In genomic region chr3:100684234-100684975, GRCm38 (mm10) we compare ENCODE assay signal across 8 mouse cellular contexts. TPM values are rescaled to one million over a fixed set of nuclear protein-coding genes. Genes with fewer than 3 reads are reported as not detected.
DNase-seq lines count a peak whose midpoint lies in the region; ATAC-seq and TF ChIP-seq lines count a peak whose summit lies in the region.

No protein-coding gene starts in this region.

- intact Hi-C loops in gastrocnemius, adult 2 months (cut with DNase I) = loop anchor here (10.0 kb wide), 2 partner anchors 120 to 520 kb away; partner anchors contain the start of genes Gdap2 and Wdr3

- peak; percentile 35 for DNase-seq in gastrocnemius, adult 2 months
- no peak for DNase-seq in gastrocnemius, adult 8-10 months (ENCODE audit: low spot score in 2 of 2)
- DNase-seq in G1E (ENCODE audit: low spot score) = no peak
- peak; percentile 28 to 42 for DNase-seq in kidney, postnatal 4 days
- DNase-seq in midbrain, embryonic 14.5 days = peak; percentile 63
- peak; percentile 36 for DNase-seq in thymus, postnatal 25 days

- peak overlapping the region; percentile 73 for H3K4me3 ChIP-seq in gastrocnemius, adult 2 months
- H3K4me3 ChIP-seq in G1E (ENCODE audit: low read depth, low read length) = peak overlapping the region; percentile 92
- peak overlapping the region; percentile 72 for H3K4me3 ChIP-seq in cortical plate, adult 2 months (ENCODE audit: insufficient read depth, low read length)
- H3K4me3 ChIP-seq in heart, embryonic 13.5 days = peak overlapping the region; percentile 94
- peak overlapping the region; percentile 80 for H3K4me3 ChIP-seq in midbrain, embryonic 14.5 days (replicated peaks; ENCODE audit: low read depth, low read length)

- H3K9ac ChIP-seq in heart, embryonic 13.5 days = peak overlapping the region; percentile 98
- peak overlapping the region; percentile 91 for H3K9ac ChIP-seq in midbrain, embryonic 14.5 days (replicated peaks; ENCODE audit: low read length)

- peak overlapping the region; percentile 84 for H3K4me2 ChIP-seq in heart, embryonic 13.5 days
- H3K4me2 ChIP-seq in midbrain, embryonic 14.5 days (ENCODE audit: low read length) = peak overlapping the region; percentile 83

- H3K27me3 ChIP-seq in G1E (ENCODE audit: insufficient read depth, low read length) = no peaks in the 10 kb centered on the region
- no peaks in the 10 kb centered on the region for H3K27me3 ChIP-seq in heart, embryonic 13.5 days (replicated peaks)
- H3K27me3 ChIP-seq in midbrain, embryonic 14.5 days (ENCODE audit: control insufficient read depth, insufficient read depth, low read length) = no peaks in the 10 kb centered on the region

- H3K36me3 ChIP-seq in G1E (replicated peaks) = peaks cover 11% of the 10 kb centered on the region
- no peaks in the 10 kb centered on the region for H3K36me3 ChIP-seq in heart, embryonic 13.5 days
- no peaks in the 10 kb centered on the region for H3K36me3 ChIP-seq in midbrain, embryonic 14.5 days (ENCODE audit: control insufficient read depth, insufficient read depth, low read length)

- TF ChIP-seq CTCF in gastrocnemius, adult 2 months (IDR thresholded peaks at IDR 0.05) = no peak
- TF ChIP-seq CTCF in G1E (IDR thresholded peaks at IDR 0.05; ENCODE audit: low read depth, low read length) = no peak
- no peak for TF ChIP-seq CTCF in cortical plate, adult 2 months (IDR thresholded peaks at IDR 0.05; ENCODE audit: extremely low read depth, insufficient read depth, low read length)

- peaks cover 28% of the 10 kb centered on the region for H3K4me1 ChIP-seq in G1E (ENCODE audit: insufficient read depth, low read depth, low read length)
- peaks cover 1% of the 10 kb centered on the region; the same call in 1 of the 2 replicates for H3K4me1 ChIP-seq in cortical plate, adult 2 months (ENCODE audit: control insufficient read depth, insufficient read depth, low read length)
- peaks cover 44% of the 10 kb centered on the region for H3K4me1 ChIP-seq in heart, embryonic 13.5 days
- H3K4me1 ChIP-seq in midbrain, embryonic 14.5 days (ENCODE audit: control insufficient read depth, insufficient read depth, low read length) = peaks cover 29% of the 10 kb centered on the region

- WGBS in heart, embryonic 13.5 days = under 1% methylated on average over 25 of the region's 25 CpGs
- under 1% methylated on average over 25 of the region's 25 CpGs for WGBS in midbrain, embryonic 14.5 days

- 0 out of 2 replicates have a peak, but pooled peaks have one; percentile 27 for TF ChIP-seq POLR2A in cortical plate, adult 2 months (IDR thresholded peaks at IDR 0.05; ENCODE audit: extremely low read depth, insufficient read depth, low read length)

- no peak for ATAC-seq in G1E (ENCODE audit: extremely low read depth, insufficient number of reproducible peaks, low FRiP score, poor library complexity, severe bottlenecking)
- no peak for ATAC-seq in heart, embryonic 13.5 days (ENCODE audit: extremely low read depth, insufficient number of reproducible peaks, low FRiP score, low TSS enrichment)
- no peak for ATAC-seq in midbrain, embryonic 14.5 days (ENCODE audit: low FRiP score, low TSS enrichment)

- no peaks in the 10 kb centered on the region for H3K9me3 ChIP-seq in G1E (replicated peaks)
- no peaks in the 10 kb centered on the region for H3K9me3 ChIP-seq in heart, embryonic 13.5 days
- no peaks in the 10 kb centered on the region for H3K9me3 ChIP-seq in midbrain, embryonic 14.5 days (ENCODE audit: control insufficient read depth, low read length)

- peak overlapping the region; percentile 93 for H3K27ac ChIP-seq in gastrocnemius, adult 2 months
- H3K27ac ChIP-seq in cortical plate, adult 2 months (ENCODE audit: insufficient read depth, low read length) = peak overlapping the region; percentile 36; the same call in 1 of the 2 replicates
- H3K27ac ChIP-seq in heart, embryonic 13.5 days (replicated peaks) = peak overlapping the region; percentile 98
- peak overlapping the region; percentile 99; the same call in 1 of the 2 replicates for H3K27ac ChIP-seq in midbrain, embryonic 14.5 days (replicated peaks; ENCODE audit: low read depth, low read length)

RNA-seq across cellular contexts. Expression of gene Man1a2, which starts 0.9 kb away (rescaled TPM):
- total RNA-seq in gastrocnemius, adult 2 months (2021) = 10 to 100 TPM; 20.3 to 24.8 TPM
- 10 to 100 TPM; 27.3 to 30.0 (median 29.3) TPM for total RNA-seq in gastrocnemius, adult 8-10 months (2022)
- total RNA-seq in G1E (2014; fragmentation: Nextera tagmentation) (31.1 and 32.9 TPM in 2 replicates), G1E (2017) (26.3 and 30.2 TPM in 2 replicates)
- polyA plus RNA-seq in G1E (2012) = 70.1 and 86.1 TPM in 2 replicates
- 39.1 and 39.8 TPM in 2 replicates for polyA plus RNA-seq in cortical plate, adult 2 months (2012; rRNA removed)
- polyA plus RNA-seq in heart, embryonic 13.5 days (2015; fragmentation: Nextera tagmentation; extraction: Ambion mirVana) = 46.7 and 54.2 TPM in 2 replicates
- 44.0 and 55.3 TPM in 2 replicates for polyA plus RNA-seq in midbrain, embryonic 14.5 days (2014; fragmentation: Nextera tagmentation; extraction: Ambion mirVana)

Comparison
In these comparisons a context has a peak if more than half of its experiments do, and no peak if none do; other contexts are left out.
1. DNase-seq: peak in gastrocnemius, adult 2 months (single experiment), kidney, postnatal 4 days (2 of 2), midbrain, embryonic 14.5 days (single experiment) and thymus, postnatal 25 days (single experiment); none in gastrocnemius, adult 8-10 months (0 of 2) and G1E (single experiment).
2. H3K27ac ChIP-seq: peak in every context shown above with its lines; median percentile 99 in midbrain, embryonic 14.5 days; 98 in heart, embryonic 13.5 days; 93 in gastrocnemius, adult 2 months; 36 in cortical plate, adult 2 months.
3. Peak in every context shown above with its lines, with median percentiles within 50 percentile points of each other: H3K4me3 ChIP-seq.